Mouse (Mus musculus): ENCODE results near the gene Gm853. TPM values are rescaled to one million over a fixed set of nuclear protein-coding genes. Genes with fewer than 3 reads are reported as not detected.

Gm853 gene
- polyA plus RNA-seq (2012; rRNA removed) = not detected in 2 replicates

DNA sequence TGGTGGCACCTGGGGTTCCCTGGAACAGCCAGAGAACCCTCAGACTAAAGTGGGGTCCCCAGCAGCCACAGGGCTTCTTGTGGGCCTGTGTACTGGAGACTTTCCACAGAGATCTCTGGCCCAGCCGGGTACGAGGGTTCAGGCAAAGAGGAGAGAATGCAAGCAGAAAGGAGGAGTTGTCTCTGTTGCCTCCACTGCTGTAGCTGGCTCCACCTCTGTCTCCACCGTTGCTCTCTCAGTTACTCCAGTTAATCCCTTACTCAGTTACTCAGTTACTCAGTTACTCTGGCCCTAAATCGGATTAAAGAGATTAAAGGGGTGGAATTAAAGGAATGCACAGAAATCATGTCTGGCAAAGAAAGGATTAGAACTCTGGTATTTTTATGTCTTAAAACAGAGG is at the start of gene Gm853:
Gene Gm853, minus strand, starts transcription at position 223 of the 400 bp plus-strand sequence.
- no peak for DNase-seq (ENCODE audit: low read depth in 1 of 2, low spot score in 2 of 2)
- no peaks in the 10 kb centered on the region for H3K36me3 ChIP-seq (ENCODE audit: control insufficient read depth, insufficient read depth, low read length)
- H3K4me3 ChIP-seq (ENCODE audit: extremely low read depth, insufficient read depth, insufficient read length) = no peak within 1 kb of the TSS
- TF ChIP-seq CTCF (IDR thresholded peaks at IDR 0.05; ENCODE audit: extremely low read depth, insufficient read depth, insufficient read length, insufficient replicate concordance) (no peak), POLR2A (IDR thresholded peaks at IDR 0.05; ENCODE audit: low read depth, low read length) (no peak)
- no peaks in the 10 kb centered on the region for H3K27me3 ChIP-seq (ENCODE audit: control insufficient read depth, insufficient read depth, low read length)
- H3K4me1 ChIP-seq (ENCODE audit: control insufficient read depth, insufficient read depth, insufficient read length) = no peaks in the 10 kb centered on the region
- 75% methylated on average over 4 of the region's 4 CpGs for WGBS
- no peak within 1 kb of the TSS for H3K27ac ChIP-seq (ENCODE audit: insufficient read depth, low read length)

DNA sequence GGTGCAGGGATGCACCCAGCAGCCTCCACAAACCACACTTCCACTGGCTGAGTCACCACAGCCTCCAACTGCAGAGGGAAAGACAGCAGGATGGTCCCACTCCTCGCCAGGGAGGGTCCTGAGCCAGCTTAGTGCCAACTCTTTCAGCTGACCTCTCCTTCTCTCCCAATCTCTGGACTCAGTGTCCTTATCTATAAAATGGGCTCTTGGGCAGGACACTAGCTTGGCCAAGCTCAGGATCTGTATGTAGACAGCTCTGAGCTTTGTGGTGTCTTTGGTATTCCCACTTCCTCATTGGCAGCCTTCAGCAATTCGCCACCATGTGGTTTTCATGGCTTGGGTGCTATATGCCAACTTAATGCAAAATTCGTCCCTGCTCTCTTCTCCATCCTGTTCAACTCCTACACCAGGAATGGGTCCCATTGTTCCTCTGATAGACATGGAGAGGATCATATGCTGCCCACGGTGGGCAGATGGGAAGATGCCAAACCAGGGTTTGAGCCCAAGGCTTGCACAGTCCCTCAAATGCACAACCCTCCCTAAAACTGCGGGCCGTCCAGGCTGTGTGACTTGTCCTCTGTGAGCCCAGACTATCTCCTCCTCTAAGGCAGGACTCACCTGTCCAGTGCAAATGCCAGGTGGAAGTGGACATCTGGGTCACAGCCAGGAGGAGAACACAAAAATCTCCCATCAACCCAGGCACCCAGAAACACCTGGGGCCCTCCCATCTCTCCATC is 48.6 kb upstream of the Gm853 start:
- Histone ChIP-seq H3K27ac (ENCODE audit: insufficient read depth, low read length) (no peak overlapping the region), H3K27me3 (ENCODE audit: control insufficient read depth, insufficient read depth, low read length) (peaks cover 12% of the 10 kb centered on the region; the same call in 1 of the 2 replicates), H3K4me3 (ENCODE audit: extremely low read depth, insufficient read depth, insufficient read length) (no peak overlapping the region), H3K4me1 (ENCODE audit: control insufficient read depth, insufficient read depth, insufficient read length) (no peaks in the 10 kb centered on the region), H3K36me3 (ENCODE audit: control insufficient read depth, insufficient read depth, low read length) (no peaks in the 10 kb centered on the region)
- 45% methylated on average over 6 of the region's 6 CpGs for WGBS
- TF ChIP-seq CTCF (IDR thresholded peaks at IDR 0.05; ENCODE audit: extremely low read depth, insufficient read depth, insufficient read length, insufficient replicate concordance) (no peak), POLR2A (IDR thresholded peaks at IDR 0.05; ENCODE audit: low read depth, low read length) (no peak)
- DNase-seq (ENCODE audit: low read depth in 1 of 2, low spot score in 2 of 2) = no peak

DNA sequence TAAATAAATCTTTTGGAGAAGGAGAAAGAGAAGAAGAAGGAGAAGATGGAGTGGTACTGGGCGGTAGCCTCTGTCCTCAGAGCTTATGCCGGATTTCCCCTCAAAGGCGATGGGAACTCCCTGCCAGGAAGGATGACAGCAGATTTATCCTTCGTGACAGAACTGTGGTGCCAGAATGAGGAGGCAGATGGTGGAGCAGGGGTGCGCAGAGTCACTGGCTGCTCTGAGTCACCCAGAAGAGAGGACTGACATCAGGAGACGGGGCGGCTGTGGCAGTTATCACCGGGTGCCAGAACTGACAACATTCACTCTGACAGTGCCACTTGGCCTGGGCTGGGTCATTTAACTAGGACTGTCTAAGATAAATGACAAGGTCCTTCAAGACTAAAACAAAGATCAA is 47.9 kb upstream of the Gm853 start:
- Histone ChIP-seq H3K4me1 (ENCODE audit: control insufficient read depth, insufficient read depth, insufficient read length) (no peaks in the 10 kb centered on the region), H3K27me3 (ENCODE audit: control insufficient read depth, insufficient read depth, low read length) (peaks cover 8% of the 10 kb centered on the region; the same call in 1 of the 2 replicates), H3K27ac (ENCODE audit: insufficient read depth, low read length) (no peak overlapping the region), H3K4me3 (ENCODE audit: extremely low read depth, insufficient read depth, insufficient read length) (no peak overlapping the region), H3K36me3 (ENCODE audit: control insufficient read depth, insufficient read depth, low read length) (no peaks in the 10 kb centered on the region)
- no peak for TF ChIP-seq CTCF (IDR thresholded peaks at IDR 0.05; ENCODE audit: extremely low read depth, insufficient read depth, insufficient read length, insufficient replicate concordance)
- no peak for TF ChIP-seq POLR2A (IDR thresholded peaks at IDR 0.05; ENCODE audit: low read depth, low read length)
- DNase-seq (ENCODE audit: low read depth in 1 of 2, low spot score in 2 of 2) = no peak
- 74% methylated on average over 8 of the region's 8 CpGs for WGBS

DNA sequence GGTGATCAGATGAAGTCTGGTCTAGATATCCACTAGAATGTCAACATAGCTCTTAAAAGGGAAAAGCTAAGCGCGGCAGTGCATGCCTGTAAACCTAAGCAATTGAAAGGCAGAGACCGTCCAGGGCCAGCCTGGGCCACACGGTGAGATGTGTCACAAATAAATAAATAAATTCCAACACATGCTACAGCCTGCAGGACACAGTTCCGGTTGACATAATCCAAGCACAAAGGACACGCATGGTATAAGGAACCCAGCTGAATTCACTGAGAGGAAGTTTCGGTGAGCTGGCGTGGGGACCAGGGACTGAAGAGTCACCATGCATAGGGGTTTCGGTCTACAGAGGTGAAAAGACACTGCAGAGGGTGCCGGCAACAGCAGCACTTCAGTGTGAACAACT is 46.5 kb upstream of the Gm853 start:
- no peak overlapping the region for H3K4me3 ChIP-seq (ENCODE audit: extremely low read depth, insufficient read depth, insufficient read length)
- no peak for DNase-seq (ENCODE audit: low read depth in 1 of 2, low spot score in 2 of 2)
- 90% methylated on average over 10 of the region's 10 CpGs for WGBS
- TF ChIP-seq CTCF (IDR thresholded peaks at IDR 0.05; ENCODE audit: extremely low read depth, insufficient read depth, insufficient read length, insufficient replicate concordance) (no peak), POLR2A (IDR thresholded peaks at IDR 0.05; ENCODE audit: low read depth, low read length) (no peak)
- H3K4me1 ChIP-seq (ENCODE audit: control insufficient read depth, insufficient read depth, insufficient read length) = no peaks in the 10 kb centered on the region
- peaks cover 3% of the 10 kb centered on the region; the same call in 1 of the 2 replicates for H3K27me3 ChIP-seq (ENCODE audit: control insufficient read depth, insufficient read depth, low read length)
- no peaks in the 10 kb centered on the region for H3K36me3 ChIP-seq (ENCODE audit: control insufficient read depth, insufficient read depth, low read length)
- no peak overlapping the region for H3K27ac ChIP-seq (ENCODE audit: insufficient read depth, low read length)

DNA sequence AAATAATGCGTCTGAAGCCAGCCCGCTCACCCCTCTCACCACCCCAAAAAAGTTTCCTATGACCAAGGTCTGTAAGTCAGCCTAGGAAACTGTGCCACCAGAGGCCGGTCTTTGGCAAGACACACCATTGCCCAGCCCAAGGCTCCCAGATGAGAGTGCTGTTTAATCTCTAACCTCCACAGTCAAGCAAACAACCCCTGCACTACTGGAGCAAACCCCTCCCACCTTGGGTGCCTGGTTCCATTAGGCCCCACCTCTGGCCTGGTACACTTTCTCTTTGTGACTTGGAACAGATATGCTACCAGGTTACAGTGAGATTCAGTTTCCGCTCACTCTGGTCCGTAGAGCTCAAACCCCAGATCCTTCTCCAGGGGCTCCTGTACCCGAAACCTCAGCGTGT is 44.9 kb upstream of the Gm853 start:
- Histone ChIP-seq H3K4me3 (ENCODE audit: extremely low read depth, insufficient read depth, insufficient read length) (no peak overlapping the region), H3K36me3 (ENCODE audit: control insufficient read depth, insufficient read depth, low read length) (no peaks in the 10 kb centered on the region), H3K27ac (ENCODE audit: insufficient read depth, low read length) (no peak overlapping the region; the same call in 1 of the 2 replicates), H3K4me1 (ENCODE audit: control insufficient read depth, insufficient read depth, insufficient read length) (no peaks in the 10 kb centered on the region), H3K27me3 (ENCODE audit: control insufficient read depth, insufficient read depth, low read length) (0 out of 2 replicates have a peak, but pooled peaks cover 1% of the 10 kb centered on the region)
- WGBS = 89% methylated on average over 7 of the region's 7 CpGs
- no peak for DNase-seq (ENCODE audit: low read depth in 1 of 2, low spot score in 2 of 2)
- TF ChIP-seq POLR2A (IDR thresholded peaks at IDR 0.05; ENCODE audit: low read depth, low read length) (no peak), CTCF (IDR thresholded peaks at IDR 0.05; ENCODE audit: extremely low read depth, insufficient read depth, insufficient read length, insufficient replicate concordance) (no peak)

DNA sequence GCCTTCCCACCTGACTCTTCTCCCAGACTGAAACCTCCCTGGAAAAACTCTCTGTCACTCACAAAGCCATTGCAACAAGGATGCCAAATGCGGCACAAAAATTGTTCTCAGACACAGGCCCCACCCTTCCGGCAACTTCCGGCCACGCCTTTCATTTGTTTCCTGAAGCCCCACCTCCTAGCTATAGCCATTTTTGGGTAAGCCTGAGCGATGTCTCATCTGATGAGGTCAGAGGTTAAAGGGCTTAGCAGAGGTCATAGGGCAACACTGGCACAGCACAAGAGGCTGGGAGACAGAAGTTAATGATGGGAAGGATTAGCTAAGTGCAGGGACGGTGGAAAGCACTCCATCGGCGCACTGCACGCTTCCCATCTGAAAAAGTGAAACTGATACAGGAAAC is 44.4 kb upstream of the Gm853 start:
- 75% methylated on average over 9 of the region's 9 CpGs for WGBS
- Histone ChIP-seq H3K27me3 (ENCODE audit: control insufficient read depth, insufficient read depth, low read length) (0 out of 2 replicates have a peak, but pooled peaks cover 1% of the 10 kb centered on the region), H3K4me3 (ENCODE audit: extremely low read depth, insufficient read depth, insufficient read length) (peak overlapping the region; percentile 9; the same call in 1 of the 2 replicates), H3K36me3 (ENCODE audit: control insufficient read depth, insufficient read depth, low read length) (no peaks in the 10 kb centered on the region), H3K4me1 (ENCODE audit: control insufficient read depth, insufficient read depth, insufficient read length) (no peaks in the 10 kb centered on the region), H3K27ac (ENCODE audit: insufficient read depth, low read length) (no peak overlapping the region)
- DNase-seq (ENCODE audit: low read depth in 1 of 2, low spot score in 2 of 2) = no peak
- TF ChIP-seq POLR2A (IDR thresholded peaks at IDR 0.05; ENCODE audit: low read depth, low read length) (no peak), CTCF (IDR thresholded peaks at IDR 0.05; ENCODE audit: extremely low read depth, insufficient read depth, insufficient read length, insufficient replicate concordance) (no peak)
